Mouse (Mus musculus): ENCODE results near the gene Gm6803. TPM values are rescaled to one million over a fixed set of nuclear protein-coding genes. Genes with fewer than 3 reads are reported as not detected.
"Not testable (repeated sequence)": the region's sequence is repeated elsewhere in the genome, so short reads cannot be mapped to it uniquely, and the experiment has no call there.

Gene Gm6803
- not detected in 2 replicates for polyA plus RNA-seq (2014; fragmentation: Nextera tagmentation; extraction: Ambion mirVana)

- H3K27me3 ChIP-seq (ENCODE audit: control insufficient read depth, insufficient read depth, low read length); ATAC-seq (ENCODE audit: low FRiP score); H3K4me3 ChIP-seq (replicated peaks; ENCODE audit: low read length); DNase-seq (ENCODE audit: low spot score); H3K36me3 ChIP-seq (replicated peaks; ENCODE audit: control insufficient read depth, insufficient read depth); H3K4me2 ChIP-seq (replicated peaks); H3K27ac ChIP-seq; H3K9me3 ChIP-seq (ENCODE audit: control insufficient read depth, low read length); H3K4me1 ChIP-seq (replicated peaks; ENCODE audit: control insufficient read depth, insufficient read depth, low read length); H3K9ac ChIP-seq: not testable (repeated sequence)
- WGBS = 92% methylated on average over 2 of the region's 2 CpGs
These were observed at the start of gene Gm6803 for GRCm38 (mm10) chr12:88018671-88019070. Gm6803 (minus strand) TSS chr12:88018771.

GRCm38 (mm10) chr12:88045226-88045625 lies 26.7 kb upstream of the Gm6803 start:
- H3K4me2 ChIP-seq (replicated peaks); DNase-seq (ENCODE audit: low spot score); H3K4me3 ChIP-seq (replicated peaks; ENCODE audit: low read length); H3K9me3 ChIP-seq (ENCODE audit: control insufficient read depth, low read length); H3K27ac ChIP-seq; H3K36me3 ChIP-seq (replicated peaks; ENCODE audit: control insufficient read depth, insufficient read depth); ATAC-seq (ENCODE audit: low FRiP score); H3K9ac ChIP-seq; H3K4me1 ChIP-seq (replicated peaks; ENCODE audit: control insufficient read depth, insufficient read depth, low read length); H3K27me3 ChIP-seq (ENCODE audit: control insufficient read depth, insufficient read depth, low read length): not testable (repeated sequence)
- 51% methylated on average over 1 of the region's 1 CpGs for WGBS

GRCm38 (mm10) chr12:88039703-88040102 lies 21.1 kb upstream of the Gm6803 start:
- not testable (repeated sequence) for H3K4me3 ChIP-seq (replicated peaks; ENCODE audit: low read length); H3K4me1 ChIP-seq (replicated peaks; ENCODE audit: control insufficient read depth, insufficient read depth, low read length); ATAC-seq (ENCODE audit: low FRiP score); H3K36me3 ChIP-seq (replicated peaks; ENCODE audit: control insufficient read depth, insufficient read depth); H3K9ac ChIP-seq; H3K9me3 ChIP-seq (ENCODE audit: control insufficient read depth, low read length); H3K27ac ChIP-seq; H3K4me2 ChIP-seq (replicated peaks); H3K27me3 ChIP-seq (ENCODE audit: control insufficient read depth, insufficient read depth, low read length); DNase-seq (ENCODE audit: low spot score)
- 95% methylated on average over 1 of the region's 1 CpGs for WGBS

GRCm38 (mm10) chr12:88039062-88039461 lies 20.5 kb upstream of the Gm6803 start:
- not testable (repeated sequence) for H3K27ac ChIP-seq; H3K4me2 ChIP-seq (replicated peaks); H3K4me1 ChIP-seq (replicated peaks; ENCODE audit: control insufficient read depth, insufficient read depth, low read length); H3K9ac ChIP-seq; ATAC-seq (ENCODE audit: low FRiP score); H3K9me3 ChIP-seq (ENCODE audit: control insufficient read depth, low read length); H3K36me3 ChIP-seq (replicated peaks; ENCODE audit: control insufficient read depth, insufficient read depth); H3K4me3 ChIP-seq (replicated peaks; ENCODE audit: low read length); H3K27me3 ChIP-seq (ENCODE audit: control insufficient read depth, insufficient read depth, low read length); DNase-seq (ENCODE audit: low spot score)

- not testable (repeated sequence) for H3K36me3 ChIP-seq (replicated peaks; ENCODE audit: control insufficient read depth, insufficient read depth); H3K9me3 ChIP-seq (ENCODE audit: control insufficient read depth, low read length); H3K4me3 ChIP-seq (replicated peaks; ENCODE audit: low read length); H3K4me1 ChIP-seq (replicated peaks; ENCODE audit: control insufficient read depth, insufficient read depth, low read length); ATAC-seq (ENCODE audit: low FRiP score); H3K4me2 ChIP-seq (replicated peaks); H3K27me3 ChIP-seq (ENCODE audit: control insufficient read depth, insufficient read depth, low read length); DNase-seq (ENCODE audit: low spot score); H3K9ac ChIP-seq; H3K27ac ChIP-seq
- WGBS = 94% methylated on average over 5 of the region's 5 CpGs
These were observed 13.7 kb upstream of the Gm6803 start for GRCm38 (mm10) chr12:88032250-88032649.

GRCm38 (mm10) chr12:88026704-88027103 lies 8.1 kb upstream of the Gm6803 start, which contains the start of gene Gm2056:
Gm2056 (plus strand) TSS chr12:88027004.
- not testable (repeated sequence) for H3K36me3 ChIP-seq (replicated peaks; ENCODE audit: control insufficient read depth, insufficient read depth); H3K4me3 ChIP-seq (replicated peaks; ENCODE audit: low read length); H3K4me1 ChIP-seq (replicated peaks; ENCODE audit: control insufficient read depth, insufficient read depth, low read length); DNase-seq (ENCODE audit: low spot score); H3K9me3 ChIP-seq (ENCODE audit: control insufficient read depth, low read length); H3K4me2 ChIP-seq (replicated peaks); ATAC-seq (ENCODE audit: low FRiP score); H3K27me3 ChIP-seq (ENCODE audit: control insufficient read depth, insufficient read depth, low read length); H3K9ac ChIP-seq; H3K27ac ChIP-seq
- 94% methylated on average over 1 of the region's 1 CpGs for WGBS

- not testable (repeated sequence) for H3K27ac ChIP-seq; H3K4me2 ChIP-seq (replicated peaks); H3K36me3 ChIP-seq (replicated peaks; ENCODE audit: control insufficient read depth, insufficient read depth); H3K27me3 ChIP-seq (ENCODE audit: control insufficient read depth, insufficient read depth, low read length); ATAC-seq (ENCODE audit: low FRiP score); H3K9me3 ChIP-seq (ENCODE audit: control insufficient read depth, low read length); DNase-seq (ENCODE audit: low spot score); H3K9ac ChIP-seq; H3K4me3 ChIP-seq (replicated peaks; ENCODE audit: low read length); H3K4me1 ChIP-seq (replicated peaks; ENCODE audit: control insufficient read depth, insufficient read depth, low read length)
- WGBS = no CpG with 5 or more reads among the region's 1 CpGs
These were observed 7.0 kb downstream of the Gm6803 start, which contains the start of gene Gm2075 for GRCm38 (mm10) chr12:88011548-88011947. Gm2075 (plus strand) TSS chr12:88011848.

- H3K36me3 ChIP-seq (replicated peaks; ENCODE audit: control insufficient read depth, insufficient read depth); H3K9ac ChIP-seq; H3K4me2 ChIP-seq (replicated peaks); H3K4me1 ChIP-seq (replicated peaks; ENCODE audit: control insufficient read depth, insufficient read depth, low read length); DNase-seq (ENCODE audit: low spot score); H3K27ac ChIP-seq; H3K4me3 ChIP-seq (replicated peaks; ENCODE audit: low read length); H3K27me3 ChIP-seq (ENCODE audit: control insufficient read depth, insufficient read depth, low read length); H3K9me3 ChIP-seq (ENCODE audit: control insufficient read depth, low read length); ATAC-seq (ENCODE audit: low FRiP score): not testable (repeated sequence)
- 86% methylated on average over 3 of the region's 3 CpGs for WGBS
These were observed 14.5 kb downstream of the Gm6803 start for GRCm38 (mm10) chr12:88004118-88004517.

- not testable (repeated sequence) for H3K27me3 ChIP-seq (ENCODE audit: control insufficient read depth, insufficient read depth, low read length); H3K4me2 ChIP-seq (replicated peaks); H3K9me3 ChIP-seq (ENCODE audit: control insufficient read depth, low read length); DNase-seq (ENCODE audit: low spot score); H3K4me3 ChIP-seq (replicated peaks; ENCODE audit: low read length); H3K36me3 ChIP-seq (replicated peaks; ENCODE audit: control insufficient read depth, insufficient read depth); H3K4me1 ChIP-seq (replicated peaks; ENCODE audit: control insufficient read depth, insufficient read depth, low read length); ATAC-seq (ENCODE audit: low FRiP score); H3K27ac ChIP-seq; H3K9ac ChIP-seq
These were observed 34.6 kb downstream of the Gm6803 start for GRCm38 (mm10) chr12:87984000-87984399.

All from hindbrain, embryonic 14.5 days (tissue).